Mouse (Mus musculus): ENCODE measurements around the gene 1520401A03Rik. TPM values are rescaled to one million over a fixed set of nuclear protein-coding genes. Genes with fewer than 3 reads are reported as not detected.

Gene 1520401A03Rik
- polyA plus RNA-seq, 1 experiment from 2014 or later, result 0.20 TPM

DNA sequence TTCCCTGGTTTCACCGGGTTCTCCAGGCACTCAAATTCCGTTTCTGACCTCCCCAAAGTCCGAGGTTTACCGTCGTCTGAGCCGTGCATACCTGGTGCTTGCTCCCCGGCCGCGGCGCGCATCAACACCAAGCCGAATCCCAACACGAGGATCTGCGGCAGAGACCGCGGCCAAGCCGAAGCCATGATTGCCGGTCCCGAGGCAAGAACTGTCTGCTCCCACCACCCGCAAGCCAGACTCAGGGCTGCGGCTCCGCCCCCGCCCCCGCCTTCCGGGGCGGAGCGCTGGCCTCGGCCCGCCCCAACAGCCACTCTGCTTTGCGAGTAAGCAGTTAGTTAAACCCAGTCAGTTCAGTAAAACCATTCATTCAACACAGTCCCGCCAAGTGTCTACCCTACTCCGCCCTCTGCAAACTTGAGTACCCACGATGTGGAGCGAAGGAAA lies 45.3 kb downstream of the 1520401A03Rik start, which contains the start of gene Tnfrsf12a:
TSS of gene Tnfrsf12a (minus strand) at position 233 of the 444 bp plus-strand sequence.
- H3K4me3 ChIP-seq (ENCODE audit: low read depth, low read length), result peak within 1 kb of the TSS; percentile 44
- H3K27ac ChIP-seq (replicated peaks; ENCODE audit: low read depth, low read length), result no peak within 1 kb of the TSS
- DNase-seq (ENCODE audit: low spot score) (peak; percentile 91), ATAC-seq (replicated peaks; ENCODE audit: insufficient number of reproducible peaks, low FRiP score, low TSS enrichment, low read depth) (no peak)
- peaks cover 35% of the 10 kb centered on the region for H3K27me3 ChIP-seq (ENCODE audit: control insufficient read depth, insufficient read depth, low read length)
- no peaks in the 10 kb centered on the region for H3K36me3 ChIP-seq (replicated peaks; ENCODE audit: control insufficient read depth, insufficient read depth, low read depth, low read length)
- peak within 1 kb of the TSS; percentile 54 for H3K9ac ChIP-seq (replicated peaks; ENCODE audit: low read length)
- H3K4me1 ChIP-seq (ENCODE audit: control insufficient read depth, insufficient read depth, low read length), result peaks cover 3% of the 10 kb centered on the region; the same call in 1 of the 2 replicates
- no peaks in the 10 kb centered on the region for H3K9me3 ChIP-seq (replicated peaks; ENCODE audit: control insufficient read depth, low read length)
- H3K4me2 ChIP-seq (ENCODE audit: low read depth, low read length), result peak within 1 kb of the TSS; percentile 92
- WGBS, result under 1% methylated on average over 34 of the region's 34 CpGs

DNA sequence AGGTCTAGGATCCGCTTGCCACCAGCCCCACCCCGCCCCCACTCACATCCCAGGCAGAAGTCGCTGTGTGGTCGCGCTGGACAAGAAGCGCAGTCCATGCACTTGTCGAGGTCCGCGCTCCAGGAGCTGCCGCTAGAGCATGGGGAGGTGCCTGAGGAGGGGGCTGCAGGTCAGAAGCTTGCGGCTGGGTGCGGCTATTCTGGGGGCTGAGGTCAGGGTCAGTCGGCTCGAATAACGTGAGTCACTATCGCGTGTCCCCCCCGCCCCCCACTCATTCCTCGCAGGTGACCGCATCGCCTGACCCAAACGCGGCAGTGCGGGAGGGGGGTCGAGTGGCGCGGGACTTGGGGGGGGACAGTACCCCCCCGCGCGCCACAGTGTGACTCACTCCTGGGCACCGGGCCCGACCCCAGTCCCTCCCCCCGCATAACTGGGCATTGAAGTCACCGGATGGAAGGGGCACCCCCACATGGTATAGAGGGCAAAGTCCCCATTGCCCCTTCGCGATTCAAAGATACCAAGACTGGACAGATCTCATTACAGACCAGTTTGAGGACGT lies 46.0 kb downstream of the 1520401A03Rik start:
- peaks cover 31% of the 10 kb centered on the region for H3K27me3 ChIP-seq (ENCODE audit: control insufficient read depth, insufficient read depth, low read length)

DNA sequence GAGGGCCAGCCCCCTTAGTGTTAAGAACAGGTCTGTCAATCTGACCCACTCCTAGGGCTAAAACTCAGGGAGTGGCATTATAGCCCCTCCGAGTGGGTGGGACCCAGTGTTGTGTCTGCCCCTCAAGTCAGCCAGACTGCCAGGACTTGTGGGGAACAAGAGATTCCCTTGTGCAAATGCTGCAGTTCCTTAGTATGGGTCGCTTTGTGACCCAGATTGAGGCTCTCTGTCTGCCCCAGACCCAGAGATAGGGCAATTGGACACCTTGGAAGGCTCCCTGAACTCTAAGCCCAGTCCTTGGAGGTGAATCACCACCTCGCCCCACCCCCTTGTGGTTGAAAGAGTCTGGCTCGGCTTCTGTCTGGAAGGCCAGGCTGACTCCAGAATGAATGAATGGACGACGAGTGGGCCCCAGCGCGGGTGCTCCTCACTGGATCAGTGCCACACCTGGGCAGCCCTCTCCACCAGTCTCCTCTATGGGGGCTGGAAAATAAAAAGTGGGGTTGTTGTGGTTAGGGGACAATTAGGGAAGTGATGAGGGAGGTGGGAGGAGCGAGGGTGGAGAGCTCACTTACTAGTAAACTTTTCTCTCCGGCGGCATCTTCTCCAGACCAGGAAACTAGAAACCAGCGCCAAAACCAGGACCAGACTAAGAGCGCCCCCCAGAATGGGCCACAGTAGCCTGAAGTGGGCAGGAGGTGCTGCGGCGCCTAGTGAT lies 46.9 kb downstream of the 1520401A03Rik start:
- no peaks in the 10 kb centered on the region for H3K36me3 ChIP-seq (replicated peaks; ENCODE audit: control insufficient read depth, insufficient read depth, low read depth, low read length)
- peak overlapping the region; percentile 44 for H3K4me3 ChIP-seq (ENCODE audit: low read depth, low read length)
- no peak overlapping the region for H3K27ac ChIP-seq (replicated peaks; ENCODE audit: low read depth, low read length)
- peaks cover 3% of the 10 kb centered on the region; the same call in 1 of the 2 replicates for H3K4me1 ChIP-seq (ENCODE audit: control insufficient read depth, insufficient read depth, low read length)
- no peaks in the 10 kb centered on the region for H3K9me3 ChIP-seq (replicated peaks; ENCODE audit: control insufficient read depth, low read length)
- H3K4me2 ChIP-seq (ENCODE audit: low read depth, low read length), result peak overlapping the region; percentile 92
- WGBS, result 12% methylated on average over 15 of the region's 15 CpGs
- no peak for ATAC-seq (replicated peaks; ENCODE audit: insufficient number of reproducible peaks, low FRiP score, low TSS enrichment, low read depth)
- peaks cover 24% of the 10 kb centered on the region for H3K27me3 ChIP-seq (ENCODE audit: control insufficient read depth, insufficient read depth, low read length)
- H3K9ac ChIP-seq (replicated peaks; ENCODE audit: low read length), result no peak overlapping the region
- no peak for DNase-seq (ENCODE audit: low spot score)

More for the DNA sequence above, 46.0 kb downstream of the 1520401A03Rik start:
- peak overlapping the region; percentile 44 for H3K4me3 ChIP-seq (ENCODE audit: low read depth, low read length)
- no peaks in the 10 kb centered on the region for H3K9me3 ChIP-seq (replicated peaks; ENCODE audit: control insufficient read depth, low read length)
- WGBS, result under 1% methylated on average over 35 of the region's 37 CpGs
- no peak for ATAC-seq (replicated peaks; ENCODE audit: insufficient number of reproducible peaks, low FRiP score, low TSS enrichment, low read depth)
- H3K4me2 ChIP-seq (ENCODE audit: low read depth, low read length), result peak overlapping the region; percentile 92
- H3K36me3 ChIP-seq (replicated peaks; ENCODE audit: control insufficient read depth, insufficient read depth, low read depth, low read length), result no peaks in the 10 kb centered on the region
- H3K27ac ChIP-seq (replicated peaks; ENCODE audit: low read depth, low read length), result no peak overlapping the region
- H3K9ac ChIP-seq (replicated peaks; ENCODE audit: low read length), result peak overlapping the region; percentile 33
- peaks cover 3% of the 10 kb centered on the region; the same call in 1 of the 2 replicates for H3K4me1 ChIP-seq (ENCODE audit: control insufficient read depth, insufficient read depth, low read length)
- DNase-seq (ENCODE audit: low spot score), result no peak

DNA sequence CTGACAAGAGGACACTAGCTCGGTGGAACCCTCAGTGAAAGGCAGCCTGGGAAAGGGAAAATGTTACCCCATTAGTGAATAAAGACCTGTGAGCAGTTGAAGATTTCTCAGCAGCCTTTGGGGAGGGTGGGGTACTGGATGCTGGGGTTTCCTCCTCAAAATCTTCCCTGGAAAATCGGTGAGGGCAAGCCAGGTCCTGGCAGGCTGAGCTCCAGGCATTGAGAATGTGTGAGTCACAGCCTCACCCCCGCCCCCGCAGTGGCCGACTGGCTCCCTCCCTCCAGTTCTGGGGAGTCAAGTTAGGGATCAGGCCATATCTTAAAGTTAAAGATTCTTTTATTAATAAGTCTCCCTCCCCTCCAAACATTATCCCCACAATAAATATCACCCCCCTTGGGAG lies 47.5 kb downstream of the 1520401A03Rik start:
- Histone ChIP-seq H3K4me1 (ENCODE audit: control insufficient read depth, insufficient read depth, low read length) (peaks cover 3% of the 10 kb centered on the region; the same call in 1 of the 2 replicates), H3K4me3 (ENCODE audit: low read depth, low read length) (no peak overlapping the region)
- 50% methylated on average over 5 of the region's 5 CpGs for WGBS

DNA sequence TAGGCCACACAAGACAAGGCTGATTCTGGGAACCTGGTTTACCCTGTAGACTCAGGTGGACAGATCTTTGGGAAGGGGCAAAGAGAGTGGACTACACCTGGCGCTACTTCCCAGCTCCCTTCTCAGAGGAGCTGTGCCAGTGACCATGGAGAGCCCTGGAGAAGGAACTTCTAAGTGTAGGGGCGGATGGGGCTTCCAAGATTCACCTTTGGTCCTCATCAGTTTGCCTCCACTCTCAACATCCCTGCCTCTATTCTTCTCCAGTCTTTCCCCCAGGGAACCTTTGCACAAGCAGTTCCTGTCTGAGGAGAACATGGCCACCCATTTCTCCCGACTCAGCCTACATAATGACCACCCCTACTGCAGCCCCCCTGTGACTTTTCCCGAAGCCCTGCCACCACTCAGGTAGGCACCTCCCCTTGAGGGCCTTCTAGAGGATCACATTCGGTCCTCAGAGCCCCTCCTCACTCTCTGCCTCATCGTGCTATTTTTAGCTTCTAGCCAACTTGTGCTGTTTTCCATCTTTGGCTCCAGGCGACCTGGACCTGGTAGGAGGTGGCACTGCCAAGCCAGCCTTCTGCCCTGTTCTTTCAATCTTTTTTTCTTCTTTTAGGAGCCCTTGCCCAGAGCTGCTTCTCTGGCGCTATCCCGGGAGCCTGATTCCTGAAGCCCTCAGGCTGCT lies 48.2 kb downstream of the 1520401A03Rik start:
- H3K27me3 ChIP-seq (ENCODE audit: control insufficient read depth, insufficient read depth, low read length), result peaks cover 11% of the 10 kb centered on the region
- ATAC-seq (replicated peaks; ENCODE audit: insufficient number of reproducible peaks, low FRiP score, low TSS enrichment, low read depth), result no peak

More for the DNA sequence above, 47.5 kb downstream of the 1520401A03Rik start:
- Histone ChIP-seq H3K9ac (replicated peaks; ENCODE audit: low read length) (no peak overlapping the region), H3K27ac (replicated peaks; ENCODE audit: low read depth, low read length) (no peak overlapping the region), H3K4me2 (ENCODE audit: low read depth, low read length) (no peak overlapping the region), H3K36me3 (replicated peaks; ENCODE audit: control insufficient read depth, insufficient read depth, low read depth, low read length) (no peaks in the 10 kb centered on the region), H3K9me3 (replicated peaks; ENCODE audit: control insufficient read depth, low read length) (no peaks in the 10 kb centered on the region), H3K27me3 (ENCODE audit: control insufficient read depth, insufficient read depth, low read length) (peaks cover 18% of the 10 kb centered on the region)
- ATAC-seq (replicated peaks; ENCODE audit: insufficient number of reproducible peaks, low FRiP score, low TSS enrichment, low read depth), result no peak
- no peak for DNase-seq (ENCODE audit: low spot score)

DNA sequence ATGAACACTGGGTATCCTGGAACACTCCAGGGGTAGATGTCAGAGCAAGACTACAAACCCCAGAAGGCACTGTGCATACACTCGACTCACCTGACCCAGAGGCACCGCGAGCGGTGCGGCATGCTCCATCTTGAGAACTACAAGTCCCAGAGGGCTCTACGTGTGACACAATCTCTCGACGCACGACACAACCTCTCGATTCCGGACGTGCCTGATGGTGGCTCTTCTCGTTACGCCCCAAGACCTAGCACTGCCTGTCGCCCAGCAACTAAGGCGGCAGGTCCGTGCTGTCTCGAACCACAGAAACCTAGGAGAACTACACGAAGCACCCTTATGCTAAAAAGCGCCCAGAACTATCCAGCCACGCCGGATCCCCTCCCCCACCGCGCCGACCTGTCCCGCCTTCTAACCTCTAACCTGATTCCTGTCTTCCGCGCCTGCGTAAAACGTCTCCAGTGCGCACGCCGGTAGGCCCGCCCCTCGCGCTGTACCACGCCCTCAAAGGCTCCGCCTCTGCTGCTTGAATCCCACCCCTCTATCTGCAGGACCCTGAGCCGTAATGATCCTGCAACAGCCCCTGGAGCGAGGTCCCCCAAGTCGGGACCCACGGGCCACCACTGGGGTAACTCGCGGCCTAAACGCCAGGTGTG lies 49.0 kb downstream of the 1520401A03Rik start, which contains the start of the genes Hcfc1r1 and Thoc6:
TSS of gene Hcfc1r1 (plus strand) at position 173 of the 650 bp plus-strand sequence.
TSS of gene Thoc6 (minus strand) at position 459 of the 650 bp plus-strand sequence.
- no peaks in the 10 kb centered on the region for H3K9me3 ChIP-seq (replicated peaks; ENCODE audit: control insufficient read depth, low read length)
- H3K27me3 ChIP-seq (ENCODE audit: control insufficient read depth, insufficient read depth, low read length), result 0 out of 2 replicates have a peak, but pooled peaks cover 2% of the 10 kb centered on the region
- peak within 1 kb of the TSS; percentile 74 for H3K4me2 ChIP-seq (ENCODE audit: low read depth, low read length)
- WGBS, result under 1% methylated on average over 45 of the region's 45 CpGs
- H3K4me3 ChIP-seq (ENCODE audit: low read depth, low read length), result peak within 1 kb of the TSS; percentile 65
- H3K9ac ChIP-seq (replicated peaks; ENCODE audit: low read length), result peak within 1 kb of the TSS; percentile 69
- peaks cover 3% of the 10 kb centered on the region; the same call in 1 of the 2 replicates for H3K36me3 ChIP-seq (replicated peaks; ENCODE audit: control insufficient read depth, insufficient read depth, low read depth, low read length)
- peak within 1 kb of the TSS; percentile 67 for H3K27ac ChIP-seq (replicated peaks; ENCODE audit: low read depth, low read length)
- DNase-seq (ENCODE audit: low spot score) (peak; percentile 95), ATAC-seq (replicated peaks; ENCODE audit: insufficient number of reproducible peaks, low FRiP score, low TSS enrichment, low read depth) (peak; percentile 93)
- peaks cover 3% of the 10 kb centered on the region; the same call in 1 of the 2 replicates for H3K4me1 ChIP-seq (ENCODE audit: control insufficient read depth, insufficient read depth, low read length)

More for the DNA sequence above, 48.2 kb downstream of the 1520401A03Rik start:
- peak overlapping the region; percentile 74 for H3K4me2 ChIP-seq (ENCODE audit: low read depth, low read length)
- no peaks in the 10 kb centered on the region for H3K9me3 ChIP-seq (replicated peaks; ENCODE audit: control insufficient read depth, low read length)
- H3K4me1 ChIP-seq (ENCODE audit: control insufficient read depth, insufficient read depth, low read length), result peaks cover 3% of the 10 kb centered on the region; the same call in 1 of the 2 replicates
- peaks cover 3% of the 10 kb centered on the region; the same call in 1 of the 2 replicates for H3K36me3 ChIP-seq (replicated peaks; ENCODE audit: control insufficient read depth, insufficient read depth, low read depth, low read length)
- peak overlapping the region; percentile 52 for H3K9ac ChIP-seq (replicated peaks; ENCODE audit: low read length)
- WGBS, result 38% methylated on average over 9 of the region's 9 CpGs
- DNase-seq (ENCODE audit: low spot score), result no peak
- H3K4me3 ChIP-seq (ENCODE audit: low read depth, low read length), result peak overlapping the region; percentile 65
- no peak overlapping the region for H3K27ac ChIP-seq (replicated peaks; ENCODE audit: low read depth, low read length)

DNA sequence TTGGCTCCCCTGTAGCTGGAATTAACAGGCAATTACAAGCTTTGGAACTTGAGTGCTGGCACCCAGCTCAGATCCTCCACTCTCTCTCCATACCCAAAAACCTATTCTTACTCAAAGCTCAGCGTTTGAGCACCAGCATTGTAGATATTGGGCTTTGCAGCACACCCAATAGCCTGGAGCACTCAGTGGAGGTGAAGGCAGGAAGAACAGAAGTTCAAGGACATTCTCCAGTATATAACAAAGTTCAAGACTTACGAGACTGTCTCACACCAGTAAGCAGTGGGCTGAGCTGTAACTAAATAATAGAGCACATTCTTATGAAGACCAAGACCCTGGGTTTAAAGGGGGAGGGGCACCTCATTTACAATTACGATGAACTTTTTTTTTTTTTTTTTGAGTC lies 49.8 kb downstream of the 1520401A03Rik start:
- peaks cover 3% of the 10 kb centered on the region; the same call in 1 of the 2 replicates for H3K4me1 ChIP-seq (ENCODE audit: control insufficient read depth, insufficient read depth, low read length)
- no peak overlapping the region for H3K9ac ChIP-seq (replicated peaks; ENCODE audit: low read length)
- H3K27me3 ChIP-seq (ENCODE audit: control insufficient read depth, insufficient read depth, low read length), result 0 out of 2 replicates have a peak, but pooled peaks cover 2% of the 10 kb centered on the region
- H3K4me2 ChIP-seq (ENCODE audit: low read depth, low read length), result peak overlapping the region; percentile 74; the same call in 1 of the 2 replicates
- peaks cover 3% of the 10 kb centered on the region; the same call in 1 of the 2 replicates for H3K36me3 ChIP-seq (replicated peaks; ENCODE audit: control insufficient read depth, insufficient read depth, low read depth, low read length)
- WGBS, result 66% methylated on average over 3 of the region's 3 CpGs
- ATAC-seq (replicated peaks; ENCODE audit: insufficient number of reproducible peaks, low FRiP score, low TSS enrichment, low read depth) (no peak), DNase-seq (ENCODE audit: low spot score) (no peak)
- peak overlapping the region; percentile 65; the same call in 1 of the 2 replicates for H3K4me3 ChIP-seq (ENCODE audit: low read depth, low read length)
- no peak overlapping the region for H3K27ac ChIP-seq (replicated peaks; ENCODE audit: low read depth, low read length)
- no peaks in the 10 kb centered on the region for H3K9me3 ChIP-seq (replicated peaks; ENCODE audit: control insufficient read depth, low read length)
